Mouse (Mus musculus): ENCODE measurements around the gene Caskin2.
"Not testable (repeated sequence)": the region's sequence is repeated elsewhere in the genome, so short reads cannot be mapped to it uniquely, and the experiment has no call there.

Caskin2 gene

GRCm38 (mm10) chr11:115765607-115766141 lies 47.8 kb downstream of the Caskin2 start:
- in situ Hi-C loops (cut with MboI, MseI), result no loop called here

- in situ Hi-C loops (cut with MboI, MseI), result no loop called here
Observed at GRCm38 (mm10) chr11:115765103-115765606, 48.3 kb downstream of the Caskin2 start, which contains the start of gene Tmem94. TSS of gene Tmem94 (plus strand) at chr11:115765433.

GRCm38 (mm10) chr11:115764698-115765097 lies 48.7 kb downstream of the Caskin2 start:
- in situ Hi-C loops (cut with MboI, MseI), result no loop called here

- in situ Hi-C loops (cut with MboI, MseI), result not testable (repeated sequence)
Observed at GRCm38 (mm10) chr11:115762176-115762575, 51.3 kb downstream of the Caskin2 start.

GRCm38 (mm10) chr11:115753485-115753884 lies 60.0 kb downstream of the Caskin2 start:
- in situ Hi-C loops (cut with MboI, MseI), result no loop called here

- in situ Hi-C loops (cut with MboI, MseI), result no loop called here
Observed at GRCm38 (mm10) chr11:115752653-115753052, 60.8 kb downstream of the Caskin2 start.

GRCm38 (mm10) chr11:115751725-115752124 lies 61.7 kb downstream of the Caskin2 start:
- in situ Hi-C loops (cut with MboI, MseI), result no loop called here

GRCm38 (mm10) chr11:115749834-115750233 lies 63.6 kb downstream of the Caskin2 start:
- in situ Hi-C loops (cut with MboI, MseI), result no loop called here

All from T-helper 1 cell (primary cell).